Mouse (Mus musculus) MEL (cell line): Measurements from ENCODE around the gene Prkd2. TPM values are rescaled to one million over a fixed set of nuclear protein-coding genes. Genes with fewer than 3 reads are reported as not detected.
A peak's percentile ranks its signal among the peaks of the same experiment; 100 is the strongest.

Experiments used
- DNase-seq: peaks from one replicate; pipeline ENCODE4 v3.0.0; 2011; ENCODE audit warnings: low read depth, low spot score
- H3K27ac ChIP-seq: 2 replicates; pipeline ENCODE4 v1.5.1; 2012; ENCODE audit warnings: low read depth, mild to moderate bottlenecking, control low read depth, low read length, moderate library complexity; ENCODE audit not compliant: control insufficient read depth
- H3K27me3 ChIP-seq, 2 experiments: fragments of 150-350 bp in 1 of 2; sonication (generic) in 1 of 2; 2 replicates each; pipeline ENCODE4 v1.6.1; 2012; ENCODE audit warnings: low read length in 2 of 2, mild to moderate bottlenecking in 2 of 2, improper control_type of control experiment in 1 of 2, moderate library complexity in 1 of 2; ENCODE audit not compliant: insufficient read depth in 2 of 2, control insufficient read depth in 1 of 2
- H3K36me3 ChIP-seq, 2 experiments: 2 replicates each; pipeline ENCODE4 v1.6.1; 2012 to 2014; ENCODE audit warnings: low read length in 2 of 2, improper control_type of control experiment in 1 of 2, inconsistent platforms in 1 of 2, mild to moderate bottlenecking in 1 of 2; ENCODE audit not compliant: insufficient read depth in 2 of 2, control insufficient read depth in 1 of 2
- H3K4me1 ChIP-seq, 2 experiments: fragments of 150-350 bp in 1 of 2; sonication (generic) in 1 of 2; 2 replicates each; pipeline ENCODE4 v1.6.1; 2012; ENCODE audit warnings: low read length in 2 of 2, improper control_type of control experiment in 1 of 2, mild to moderate bottlenecking in 1 of 2; ENCODE audit not compliant: insufficient read depth in 2 of 2, control insufficient read depth in 1 of 2
- H3K4me3 ChIP-seq, 2 experiments: fragments of 150-350 bp in 1 of 2; sonication (generic) in 1 of 2; 2 replicates each; pipeline ENCODE4 v1.5.1; 2012; ENCODE audit warnings: low read depth in 2 of 2, low read length in 2 of 2, mild to moderate bottlenecking in 2 of 2, moderate library complexity in 2 of 2, control low read depth in 1 of 2, improper control_type of control experiment in 1 of 2; ENCODE audit not compliant: control insufficient read depth in 1 of 2, insufficient read depth in 1 of 2
- H3K79me2 ChIP-seq: 2 replicates; pipeline ENCODE4 v1.6.1; 2012; ENCODE audit warnings: mild to moderate bottlenecking, low read length, moderate library complexity; ENCODE audit not compliant: control insufficient read depth, poor library complexity, insufficient read depth
- H3K9ac ChIP-seq: 2 replicates; pipeline ENCODE4 v1.6.1; 2012; ENCODE audit warnings: low read depth, mild to moderate bottlenecking, control low read depth, low read length, moderate library complexity; ENCODE audit not compliant: control insufficient read depth, poor library complexity, severe bottlenecking
- H3K9me3 ChIP-seq: fragments of 150-350 bp; sonication (generic); replicated peaks from 2 replicates; pipeline ENCODE4 v1.6.1; 2012; ENCODE audit warnings: mild to moderate bottlenecking, low read length, improper control_type of control experiment, moderate library complexity; ENCODE audit not compliant: insufficient read depth
- CHD2 ChIP-seq: IDR thresholded peaks from 2 replicates; pipeline ENCODE4 v1.6.1; 2011; ENCODE audit warnings: low read length, improper control_type of control experiment
- CTCF ChIP-seq, 3 experiments: IDR thresholded peaks in 2 of 3; conservative IDR thresholded peaks in 1 of 3; 2 replicates each; pipeline ENCODE4 v1.5.1; 2011 to 2012; ENCODE audit warnings: low read length in 3 of 3, low read depth in 2 of 3, mild to moderate bottlenecking in 2 of 3, improper control_type of control experiment in 1 of 3, inconsistent platforms in 1 of 3, mixed read lengths in 1 of 3, moderate library complexity in 1 of 3; ENCODE audit not compliant: control insufficient read depth in 1 of 3, insufficient read depth in 1 of 3, poor library complexity in 1 of 3, severe bottlenecking in 1 of 3
- E2F4 ChIP-seq: IDR thresholded peaks from 2 replicates; pipeline ENCODE4 v1.6.1; 2011; ENCODE audit warnings: low read depth, low read length, improper control_type of control experiment, borderline replicate concordance
- ELF1 ChIP-seq: IDR thresholded peaks from 2 replicates; pipeline ENCODE4 v1.6.1; 2014; ENCODE audit warnings: low read depth, mild to moderate bottlenecking, inconsistent platforms, low read length, improper control_type of control experiment, moderate library complexity
- EP300 ChIP-seq, 2 experiments: IDR thresholded peaks; 2 replicates each; pipeline ENCODE4 v1.6.1; 2011; ENCODE audit warnings: improper control_type of control experiment in 2 of 2, low read length in 2 of 2, low read depth in 1 of 2, mild to moderate bottlenecking in 1 of 2
- GABPA ChIP-seq: IDR thresholded peaks from 2 replicates; pipeline ENCODE4 v1.6.1; 2012; ENCODE audit warnings: low read depth, mild to moderate bottlenecking, inconsistent platforms, low read length, improper control_type of control experiment, moderate library complexity
- GATA1 ChIP-seq: IDR thresholded peaks from 2 replicates; pipeline ENCODE4 v1.6.1; 2011; ENCODE audit warnings: low read depth, low read length, improper control_type of control experiment
- HCFC1 ChIP-seq: IDR thresholded peaks from 2 replicates; pipeline ENCODE4 v1.6.1; 2012; ENCODE audit warnings: low read depth, mild to moderate bottlenecking, inconsistent platforms, low read length, improper control_type of control experiment, moderate library complexity
- JUND ChIP-seq: IDR thresholded peaks from 2 replicates; pipeline ENCODE4 v1.6.1; 2011; ENCODE audit warnings: low read depth, mild to moderate bottlenecking, improper control_type of control experiment, low read length
- KAT2A ChIP-seq: conservative IDR thresholded peaks from 2 replicates; pipeline ENCODE4 v1.6.1; 2012; ENCODE audit warnings: low read depth, low read length, improper control_type of control experiment, inconsistent platforms
- MAFK ChIP-seq: IDR thresholded peaks from 2 replicates; pipeline ENCODE4 v1.6.1; 2011; ENCODE audit warnings: low read depth, mild to moderate bottlenecking, low read length, improper control_type of control experiment, borderline replicate concordance
- MAZ ChIP-seq: IDR thresholded peaks from 2 replicates; pipeline ENCODE4 v1.6.1; 2012; ENCODE audit warnings: low read depth, mild to moderate bottlenecking, inconsistent platforms, low read length, improper control_type of control experiment
- MEF2A ChIP-seq: IDR thresholded peaks from 2 replicates; pipeline ENCODE4 v1.6.1; 2014; ENCODE audit warnings: low read depth, mild to moderate bottlenecking, inconsistent platforms, low read length, improper control_type of control experiment; ENCODE audit not compliant: poor library complexity, insufficient replicate concordance, severe bottlenecking; ENCODE audit errors: extremely low read depth
- MYB ChIP-seq: IDR thresholded peaks from 2 replicates; pipeline ENCODE4 v1.6.1; 2011; ENCODE audit warnings: mild to moderate bottlenecking, low read depth, low read length, improper control_type of control experiment
- MYC ChIP-seq: IDR thresholded peaks from 2 replicates; pipeline ENCODE4 v1.6.1; 2011; ENCODE audit warnings: low read depth, mild to moderate bottlenecking, low read length, improper control_type of control experiment, moderate library complexity
- NRF1 ChIP-seq: IDR thresholded peaks from 2 replicates; pipeline ENCODE4 v1.6.1; 2014; ENCODE audit warnings: low read depth, mild to moderate bottlenecking, inconsistent platforms, low read length, improper control_type of control experiment, moderate library complexity; ENCODE audit not compliant: poor library complexity, insufficient read depth, severe bottlenecking
- POLR2AphosphoS2 ChIP-seq: IDR thresholded peaks from 2 replicates; pipeline ENCODE4 v1.6.1; 2011; ENCODE audit warnings: low read length, improper control_type of control experiment
- POLR2AphosphoS5 ChIP-seq: IDR thresholded peaks from 2 replicates; pipeline ENCODE4 v1.6.1; 2012; ENCODE audit warnings: low read depth, borderline replicate concordance, mild to moderate bottlenecking, inconsistent platforms, low read length, moderate library complexity, mixed read lengths
- RAD21 ChIP-seq: IDR thresholded peaks from 2 replicates; pipeline ENCODE4 v1.6.1; 2011; ENCODE audit warnings: mild to moderate bottlenecking, low read depth, low read length, improper control_type of control experiment
- RCOR1 ChIP-seq: IDR thresholded peaks from 2 replicates; pipeline ENCODE4 v1.6.1; 2012; ENCODE audit warnings: low read depth, mild to moderate bottlenecking, inconsistent platforms, low read length, improper control_type of control experiment
- SIN3A ChIP-seq: IDR thresholded peaks from 2 replicates; pipeline ENCODE4 v1.6.1; 2012; ENCODE audit warnings: low read length, improper control_type of control experiment, inconsistent platforms
- SMC3 ChIP-seq: IDR thresholded peaks from 2 replicates; pipeline ENCODE4 v1.6.1; 2011; ENCODE audit warnings: low read depth, low read length, improper control_type of control experiment
- TAL1 ChIP-seq: IDR thresholded peaks from 2 replicates; pipeline ENCODE4 v1.6.1; 2012; ENCODE audit warnings: mild to moderate bottlenecking, inconsistent platforms, low read length, moderate library complexity, mixed read lengths
- TCF12 ChIP-seq: IDR thresholded peaks from 2 replicates; pipeline ENCODE4 v1.6.1; 2014; ENCODE audit warnings: low read depth, mild to moderate bottlenecking, inconsistent platforms, low read length, improper control_type of control experiment, moderate library complexity
- USF1 ChIP-seq: IDR thresholded peaks from 2 replicates; pipeline ENCODE4 v1.6.1; 2014; ENCODE audit warnings: low read depth, mild to moderate bottlenecking, inconsistent platforms, low read length, improper control_type of control experiment, moderate library complexity
- USF2 ChIP-seq, 2 experiments: IDR thresholded peaks; 2 replicates each; pipeline ENCODE4 v1.6.1; 2011 to 2012; ENCODE audit warnings: improper control_type of control experiment in 2 of 2, low read length in 2 of 2, borderline replicate concordance in 1 of 2, inconsistent platforms in 1 of 2, low read depth in 1 of 2, mild to moderate bottlenecking in 1 of 2; ENCODE audit not compliant: insufficient read depth in 1 of 2
- ZC3H11A ChIP-seq: IDR thresholded peaks from 2 replicates; pipeline ENCODE4 v1.6.1; 2012; ENCODE audit warnings: low read depth, mild to moderate bottlenecking, inconsistent platforms, low read length, improper control_type of control experiment
- ZKSCAN1 ChIP-seq: IDR thresholded peaks from 2 replicates; pipeline ENCODE4 v1.6.1; 2012; ENCODE audit warnings: low read depth, mild to moderate bottlenecking, inconsistent platforms, low read length, improper control_type of control experiment, moderate library complexity
- ZMIZ1 ChIP-seq: IDR thresholded peaks from 2 replicates; pipeline ENCODE4 v1.6.1; 2012; ENCODE audit warnings: low read depth, mild to moderate bottlenecking, inconsistent platforms, low read length, improper control_type of control experiment, moderate library complexity
- ZNF384 ChIP-seq: IDR thresholded peaks from 2 replicates; pipeline ENCODE4 v1.6.1; 2012; ENCODE audit warnings: low read depth, mild to moderate bottlenecking, inconsistent platforms, low read length, improper control_type of control experiment
- polyA plus RNA-seq, 2 experiments: library from polyadenylated mRNA; stranded (reverse) in 1 of 2; unstranded in 1 of 2; fragments of >175 nt in 1 of 2; fragments of >200 nt in 1 of 2; gene quantifications; 2 replicates each; pipeline versions ENCODE4 v1.2.1 to v1.2.4; 2012; ENCODE audit warnings: low replicate concordance in 2 of 2, low read depth in 1 of 2; ENCODE audit not compliant: insufficient read length in 2 of 2, insufficient read depth in 1 of 2, missing spikeins in 1 of 2
- total RNA-seq: library from RNA; depleted of rRNA; stranded (reverse); fragments of 300-350 nt; gene quantifications from 2 replicates; pipeline ENCODE4 v1.2.3, GENCODE M21; 2012

Gene Prkd2
- total and polyA plus RNA-seq, 3 experiments, result 2.9 to 8.7 TPM; not detected in 1

- H3K36me3 ChIP-seq, result peaks cover 0 to 26% of the 10 kb centered on the region in 2 experiments
- H3K27me3 ChIP-seq, result no peaks in the 10 kb centered on the region
- H3K4me1 ChIP-seq, result peaks cover 4 to 39% of the 10 kb centered on the region in 2 experiments
- H3K9ac ChIP-seq, result peak overlapping the region; percentile 74
- peak; percentile 47 for DNase-seq
- peak overlapping the region; percentile 54 for H3K27ac ChIP-seq
- peak overlapping the region; percentile 57 to 70 for H3K4me3 ChIP-seq
- H3K9me3 ChIP-seq, result no peaks in the 10 kb centered on the region
- H3K79me2 ChIP-seq, result peaks cover 27% of the 10 kb centered on the region
- TF ChIP-seq MYB, result no peak
- no peak for TF ChIP-seq HCFC1
- TF ChIP-seq GABPA, result no peak
Observed at GRCm38 (mm10) chr7:16907842-16908241, 65.1 kb downstream of the Prkd2 start.

DNA sequence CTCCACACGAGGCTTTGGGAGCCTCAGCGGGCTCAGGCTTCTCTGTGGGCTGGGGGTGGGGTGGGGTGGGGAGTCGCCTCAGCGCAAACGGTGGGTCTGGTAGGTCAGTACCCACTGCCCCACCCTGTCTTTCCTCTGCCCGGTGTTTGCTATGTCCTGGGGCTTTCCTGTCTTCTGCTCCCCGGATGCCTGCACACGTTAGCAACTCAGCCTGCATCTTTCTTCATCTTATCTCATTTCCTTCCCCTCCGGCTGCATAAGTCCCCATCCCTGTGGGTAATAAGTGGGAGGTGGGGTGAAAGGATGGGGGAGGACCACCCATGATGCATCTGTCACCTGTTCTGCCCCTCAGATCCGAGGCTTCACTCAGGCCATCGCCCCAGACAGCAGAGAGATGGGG, 65.7 kb downstream of the Prkd2 start:
- Histone ChIP-seq H3K27me3 (no peaks in the 10 kb centered on the region), H3K9me3 (no peaks in the 10 kb centered on the region), H3K9ac (peak overlapping the region; percentile 74), H3K36me3 (peaks cover 0 to 26% of the 10 kb centered on the region in 2 experiments), H3K79me2 (peaks cover 27% of the 10 kb centered on the region), H3K4me1 (peaks cover 4 to 34% of the 10 kb centered on the region in 2 experiments), H3K4me3 (peak overlapping the region; percentile 57 to 70), H3K27ac (peak overlapping the region; percentile 54)
- TF ChIP-seq E2F4 (no peak), RCOR1 (peak; percentile 51), POLR2AphosphoS2 (no peak), MAFK (no peak), USF1 (no peak), GABPA (no peak), MYB (no peak), MYC (0 out of 2 replicates have a peak, but pooled peaks have one; percentile 29), RAD21 (no peak), JUND (no peak), SIN3A (no peak; the same call in 1 of the 2 replicates), ELF1 (0 out of 2 replicates have a peak, but pooled peaks have one; percentile 12), CHD2 (no peak), ZMIZ1 (no peak), NRF1 (no peak), KAT2A (no peak), TAL1 (no peak), ZC3H11A (no peak), ZNF384 (no peak), SMC3 (no peak), TCF12 (no peak), EP300 (IDR thresholded peaks at IDR 0.05; ENCODE audit: low read depth in 1 of 2, low read length in 2 of 2) (peak; percentile 41 to 56; a peak in 3 of 4 replicates), MEF2A (no peak), GATA1 (peak; percentile 50; the same call in 1 of the 2 replicates), POLR2AphosphoS5 (no peak), MAZ (0 out of 2 replicates have a peak, but pooled peaks have one; percentile 33), ZKSCAN1 (no peak), CTCF (IDR thresholded peaks at IDR 0.05 in 2 of 3, conservative IDR thresholded peaks at IDR 0.05 in 1 of 3; ENCODE audit: control insufficient read depth in 1 of 3, insufficient read depth in 1 of 3, low read depth in 2 of 3, low read length in 3 of 3, poor library complexity in 1 of 3, severe bottlenecking in 1 of 3) (no peak), USF2 (IDR thresholded peaks at IDR 0.05; ENCODE audit: borderline replicate concordance in 1 of 2, insufficient read depth in 1 of 2, low read depth in 1 of 2, low read length in 2 of 2) (no peak)
- DNase-seq, result peak; percentile 42
